Mouse (Mus musculus) liver, adult 2 months (tissue): ENCODE measurements around the gene Micall1. TPM values are rescaled to one million over a fixed set of nuclear protein-coding genes. Genes with fewer than 3 reads are reported as not detected.

ENCODE experiments used
- DNase-seq: peaks from one replicate; pipeline ENCODE4 v3.0.0-alpha.2; 2011; ENCODE audit warnings: low read depth, low spot score; ENCODE audit errors: extremely low read depth
- H3K27ac ChIP-seq: fragments of 200-500 bp; replicated peaks from 2 replicates; pipeline ENCODE4 v1.5.1; 2012; ENCODE audit warnings: low read depth, mild to moderate bottlenecking, control low read depth, inconsistent platforms, low read length; ENCODE audit not compliant: insufficient read depth
- H3K27me3 ChIP-seq: fragments of 200-500 bp; 2 replicates; pipeline ENCODE4 v1.6.1; 2012; ENCODE audit warnings: mild to moderate bottlenecking, moderate library complexity, low read length, inconsistent platforms; ENCODE audit not compliant: control insufficient read depth, insufficient read depth
- H3K36me3 ChIP-seq: fragments of 200-500 bp; 2 replicates; pipeline ENCODE4 v1.6.1; 2012; ENCODE audit warnings: low read length, inconsistent platforms; ENCODE audit not compliant: control insufficient read depth, insufficient read depth
- H3K4me1 ChIP-seq: fragments of 200-500 bp; 2 replicates; pipeline ENCODE4 v1.6.1; 2011; ENCODE audit warnings: low read length; ENCODE audit not compliant: control insufficient read depth, insufficient read depth
- H3K4me3 ChIP-seq: fragments of 200-500 bp; 2 replicates; pipeline ENCODE4 v1.5.1; 2011; ENCODE audit warnings: low read depth, mild to moderate bottlenecking, control low read depth, low read length, moderate library complexity; ENCODE audit not compliant: insufficient read depth
- H3K79me2 ChIP-seq: fragments of 200-500 bp; 2 replicates; pipeline ENCODE4 v1.6.1; 2012; ENCODE audit warnings: inconsistent platforms, mild to moderate bottlenecking, low read length, moderate library complexity; ENCODE audit not compliant: control insufficient read depth, insufficient read depth
- H3K9ac ChIP-seq: fragments of 200-500 bp; 2 replicates; pipeline ENCODE4 v1.6.1; 2012; ENCODE audit warnings: low read depth, mild to moderate bottlenecking, control low read depth, inconsistent platforms, low read length
- CTCF ChIP-seq: fragments of 200-500 bp; IDR thresholded peaks from 2 replicates; pipeline ENCODE4 v1.5.1; 2011; ENCODE audit warnings: low read depth, low read length, control low read depth
- POLR2A ChIP-seq: fragments of 200-500 bp; IDR thresholded peaks from 2 replicates; pipeline ENCODE4 v1.6.1; 2011; ENCODE audit warnings: low read length, control low read depth; ENCODE audit not compliant: insufficient read depth; ENCODE audit errors: extremely low read depth
- WGBS: fragments of 180-500 bp; shearing (Covaris S2); methylation state at CpG from one replicate; pipeline ENCODE4 v1.1.7; 2018; 5-methylcytosine and 5-hydroxymethylcytosine counted together
- polyA plus RNA-seq: library from polyadenylated mRNA; depleted of rRNA; stranded (reverse); fragments of >200 nt; gene quantifications from 2 replicates; pipeline ENCODE4 v1.2.3, GENCODE M21; 2012
- total RNA-seq: library from RNA; depleted of rRNA; stranded (reverse); fragments of >200 nt; gene quantifications from 2 replicates; pipeline ENCODE4 v1.2.3, GENCODE M21; 2014

The Micall1 gene
- total and polyA plus RNA-seq, 2 experiments, result 3.0 to 8.9 TPM

GRCm38 (mm10) chr15:79119491-79119890 lies 10.8 kb downstream of the Micall1 start:
- H3K9ac ChIP-seq, result no peak overlapping the region
- 0 out of 2 replicates have a peak, but pooled peaks cover 2% of the 10 kb centered on the region for H3K79me2 ChIP-seq
- H3K27me3 ChIP-seq, result no peaks in the 10 kb centered on the region
- no peak for TF ChIP-seq POLR2A
- no peak for TF ChIP-seq CTCF
- no peak overlapping the region for H3K27ac ChIP-seq
- 83% methylated on average over 9 of the region's 9 CpGs for WGBS
- peaks cover 12% of the 10 kb centered on the region; the same call in 1 of the 2 replicates for H3K36me3 ChIP-seq
- H3K4me1 ChIP-seq, result no peaks in the 10 kb centered on the region
- DNase-seq, result no peak
- no peak overlapping the region for H3K4me3 ChIP-seq

GRCm38 (mm10) chr15:79122119-79122518 lies 13.4 kb downstream of the Micall1 start:
- H3K4me1 ChIP-seq, result no peaks in the 10 kb centered on the region
- TF ChIP-seq CTCF (no peak), POLR2A (no peak)

GRCm38 (mm10) chr15:79122546-79122945 lies 13.8 kb downstream of the Micall1 start:
- no peak overlapping the region for H3K9ac ChIP-seq
- no peak overlapping the region for H3K27ac ChIP-seq
- no peak for DNase-seq
- no peaks in the 10 kb centered on the region for H3K27me3 ChIP-seq
- 94% methylated on average over 13 of the region's 13 CpGs for WGBS
- no peaks in the 10 kb centered on the region for H3K4me1 ChIP-seq
- peaks cover 15% of the 10 kb centered on the region for H3K36me3 ChIP-seq
- no peak for TF ChIP-seq POLR2A
- TF ChIP-seq CTCF, result no peak
- H3K79me2 ChIP-seq, result 0 out of 2 replicates have a peak, but pooled peaks cover 2% of the 10 kb centered on the region
- no peak overlapping the region for H3K4me3 ChIP-seq

More at GRCm38 (mm10) chr15:79122119-79122518, 13.4 kb downstream of the Micall1 start:
- Histone ChIP-seq H3K27me3 (no peaks in the 10 kb centered on the region), H3K27ac (no peak overlapping the region), H3K36me3 (peaks cover 11% of the 10 kb centered on the region), H3K9ac (no peak overlapping the region), H3K4me3 (no peak overlapping the region), H3K79me2 (0 out of 2 replicates have a peak, but pooled peaks cover 2% of the 10 kb centered on the region)
- no peak for DNase-seq
- WGBS, result 96% methylated on average over 4 of the region's 4 CpGs

GRCm38 (mm10) chr15:79123751-79124150 lies 15.1 kb downstream of the Micall1 start:
- no peak overlapping the region for H3K4me3 ChIP-seq
- no peaks in the 10 kb centered on the region for H3K4me1 ChIP-seq
- TF ChIP-seq CTCF (no peak), POLR2A (no peak)
- H3K27ac ChIP-seq, result no peak overlapping the region
- 81% methylated on average over 6 of the region's 6 CpGs for WGBS
- H3K79me2 ChIP-seq, result 0 out of 2 replicates have a peak, but pooled peaks cover 2% of the 10 kb centered on the region
- DNase-seq, result no peak
- no peaks in the 10 kb centered on the region for H3K27me3 ChIP-seq
- H3K36me3 ChIP-seq, result peaks cover 22% of the 10 kb centered on the region
- H3K9ac ChIP-seq, result no peak overlapping the region

GRCm38 (mm10) chr15:79124331-79124875 lies 15.7 kb downstream of the Micall1 start:
- no peaks in the 10 kb centered on the region for H3K27me3 ChIP-seq
- H3K9ac ChIP-seq, result no peak overlapping the region
- TF ChIP-seq CTCF (no peak), POLR2A (no peak)
- 0 out of 2 replicates have a peak, but pooled peaks cover 2% of the 10 kb centered on the region for H3K79me2 ChIP-seq
- H3K27ac ChIP-seq, result no peak overlapping the region
- WGBS, result 90% methylated on average over 10 of the region's 10 CpGs
- no peak overlapping the region for H3K4me3 ChIP-seq
- DNase-seq, result no peak
- no peaks in the 10 kb centered on the region for H3K4me1 ChIP-seq
- H3K36me3 ChIP-seq, result peaks cover 20% of the 10 kb centered on the region

GRCm38 (mm10) chr15:79126217-79126932 lies 17.7 kb downstream of the Micall1 start:
- TF ChIP-seq CTCF, result peak; percentile 47
- no peak for TF ChIP-seq POLR2A
- no peak overlapping the region for H3K4me3 ChIP-seq
- no peaks in the 10 kb centered on the region for H3K27me3 ChIP-seq
- 84% methylated on average over 13 of the region's 13 CpGs for WGBS
- H3K36me3 ChIP-seq, result peaks cover 30% of the 10 kb centered on the region
- no peak overlapping the region for H3K9ac ChIP-seq
- no peaks in the 10 kb centered on the region for H3K4me1 ChIP-seq
- DNase-seq, result peak; percentile 17
- no peaks in the 10 kb centered on the region for H3K79me2 ChIP-seq
- H3K27ac ChIP-seq, result no peak overlapping the region
